Mouse (Mus musculus) 416B (cell line): ENCODE data around the gene Bbs5.
A peak's percentile ranks its signal among the peaks of the same experiment; 100 is the strongest.
"Not testable (repeated sequence)": the region's sequence is repeated elsewhere in the genome, so short reads cannot be mapped to it uniquely, and the experiment has no call there.

Experiments
- DNase-seq: peaks from one replicate; pipeline ENCODE4 v3.0.0; 2011; ENCODE audit warnings: low read depth

The Bbs5 gene

GRCm38 (mm10) chr2:69646726-69647490 lies at the start of gene Bbs5:
Gene Bbs5, plus strand, starts transcription at chr2:69647171.
- DNase-seq: peak; percentile 89

DNA sequence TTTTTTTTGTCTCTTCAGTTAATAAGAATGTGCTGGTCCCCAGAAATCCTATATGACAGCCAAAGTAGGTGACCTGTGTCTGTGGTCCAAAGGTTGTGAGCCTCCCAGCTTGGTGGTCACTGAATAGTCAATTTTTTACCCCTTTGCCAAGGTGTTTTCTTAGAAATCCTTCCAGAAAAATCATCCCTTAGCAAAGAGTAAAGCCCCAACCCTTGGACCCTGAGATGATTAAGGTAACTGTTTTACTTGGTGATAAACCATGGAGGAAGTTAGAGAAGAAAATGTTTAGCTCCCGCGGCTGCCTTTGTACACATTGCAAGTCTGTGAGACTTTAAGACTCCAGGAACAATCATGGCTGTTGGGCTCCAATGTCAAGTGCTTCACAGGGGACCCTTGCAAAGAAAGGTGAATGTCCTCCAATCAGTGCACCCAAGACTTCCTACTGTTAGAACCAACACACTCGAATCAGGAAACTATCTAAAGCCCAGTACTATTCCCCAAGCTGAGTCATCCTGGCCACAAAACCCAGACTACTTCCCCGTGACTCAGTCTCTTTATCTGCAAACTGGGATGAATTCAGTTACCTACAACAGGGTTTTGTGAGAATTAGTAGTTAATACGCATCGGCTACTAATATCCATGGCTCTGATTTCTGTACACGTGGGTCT lies 43.1 kb upstream of the Bbs5 start:
- peak; percentile 24 for DNase-seq

DNA sequence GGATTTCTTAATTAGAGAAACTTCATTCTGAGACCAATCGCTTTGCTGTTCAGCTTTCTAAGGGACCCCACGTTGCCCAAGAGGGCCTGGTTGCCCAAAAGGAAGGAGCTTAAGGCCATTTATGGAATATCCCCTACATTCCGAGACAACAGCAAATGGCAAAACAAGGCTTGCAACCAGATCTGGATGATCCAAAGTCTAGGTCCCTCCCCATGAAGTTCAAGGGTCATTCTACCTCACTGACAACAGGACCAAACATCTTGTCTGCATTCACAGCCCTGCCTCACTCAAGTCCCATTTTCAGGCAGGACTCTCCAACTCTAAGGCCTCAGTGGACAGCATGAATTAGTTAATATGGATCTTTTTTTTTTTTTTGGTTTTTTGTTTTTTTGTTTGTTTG lies 40.4 kb upstream of the Bbs5 start:
- DNase-seq: no peak

DNA sequence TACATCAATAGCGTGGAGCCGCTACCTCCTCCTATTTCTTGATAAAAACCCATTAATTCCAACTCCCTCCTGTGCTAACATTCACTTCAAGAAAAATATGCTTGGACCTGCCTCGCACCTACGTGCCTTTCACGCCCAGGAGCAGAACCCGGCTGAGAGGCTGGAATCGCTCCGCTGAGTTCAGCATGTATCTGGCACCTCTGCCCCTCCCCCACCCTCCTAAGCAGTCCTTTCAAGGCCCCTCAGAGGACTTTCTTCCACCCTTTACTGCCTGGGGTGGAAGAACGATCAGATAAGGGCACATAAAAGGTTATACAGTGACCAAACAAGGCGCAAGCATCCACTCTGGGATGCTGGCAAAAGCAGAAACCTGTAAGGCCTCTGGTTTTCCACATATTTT lies 34.7 kb upstream of the Bbs5 start:
- no peak for DNase-seq

DNA sequence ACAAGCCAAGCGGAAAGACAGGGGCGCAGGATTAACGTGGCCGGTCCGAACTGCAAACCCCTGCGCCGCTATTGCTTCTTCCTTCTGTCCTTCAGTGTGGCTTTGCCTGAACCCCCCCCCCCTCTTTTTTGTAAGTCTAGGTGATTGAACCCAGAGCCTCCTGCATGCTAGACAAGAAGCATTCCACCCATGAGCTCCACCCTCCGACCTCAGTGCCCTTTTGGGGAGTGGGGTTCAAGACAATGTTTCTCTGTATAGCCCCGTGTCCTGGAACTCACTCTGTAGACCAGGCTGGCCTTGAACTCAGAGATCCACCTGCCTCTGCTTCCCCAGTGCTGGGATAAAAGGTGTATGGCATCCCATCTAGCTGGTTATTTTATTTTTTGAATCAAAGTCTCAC lies 34.3 kb upstream of the Bbs5 start:
- no peak for DNase-seq

DNA sequence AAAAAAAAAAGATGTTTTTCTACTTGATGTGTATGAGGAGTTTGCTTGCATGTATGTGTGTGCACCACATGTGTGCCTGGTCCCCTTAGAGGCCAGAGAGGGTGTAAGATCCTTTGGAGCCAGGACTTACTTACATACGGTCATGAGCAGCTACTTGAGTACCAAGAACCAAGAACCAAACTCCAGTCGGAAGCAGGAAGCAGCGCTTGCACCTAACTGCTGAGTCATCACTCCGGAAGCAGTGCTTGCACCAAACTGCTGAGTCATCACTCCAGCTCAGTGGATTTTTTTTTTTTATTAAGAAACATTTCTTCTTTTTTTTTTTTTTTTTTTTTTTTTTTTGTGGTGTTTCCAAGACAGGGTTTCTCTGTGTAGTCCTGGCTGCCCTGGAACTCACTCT lies 33.7 kb upstream of the Bbs5 start:
- DNase-seq: peak; percentile 92

GRCm38 (mm10) chr2:69618336-69618735 lies 28.6 kb upstream of the Bbs5 start:
- no peak for DNase-seq

GRCm38 (mm10) chr2:69619286-69619685 lies 27.7 kb upstream of the Bbs5 start:
- DNase-seq: peak; percentile 36

DNA sequence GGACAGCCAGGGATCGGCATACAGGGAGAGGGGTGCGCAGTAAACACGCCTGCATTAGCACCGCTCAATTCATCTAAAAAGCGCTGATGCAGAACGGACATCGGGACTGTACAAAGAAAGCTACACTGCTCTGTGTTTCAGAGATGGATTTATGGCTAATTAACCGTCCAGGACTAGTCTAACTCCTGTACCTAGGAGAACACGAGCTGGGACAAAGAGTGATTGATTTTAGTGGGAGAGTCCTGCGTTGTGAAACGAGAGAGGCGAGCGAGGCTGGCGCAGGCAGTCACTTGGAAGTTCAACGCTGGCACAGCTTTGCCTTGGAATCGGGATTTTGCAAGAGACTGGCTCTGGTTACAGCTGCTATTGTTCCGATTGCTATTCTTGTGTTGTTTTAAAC lies 17.8 kb upstream of the Bbs5 start:
- DNase-seq: no peak

DNA sequence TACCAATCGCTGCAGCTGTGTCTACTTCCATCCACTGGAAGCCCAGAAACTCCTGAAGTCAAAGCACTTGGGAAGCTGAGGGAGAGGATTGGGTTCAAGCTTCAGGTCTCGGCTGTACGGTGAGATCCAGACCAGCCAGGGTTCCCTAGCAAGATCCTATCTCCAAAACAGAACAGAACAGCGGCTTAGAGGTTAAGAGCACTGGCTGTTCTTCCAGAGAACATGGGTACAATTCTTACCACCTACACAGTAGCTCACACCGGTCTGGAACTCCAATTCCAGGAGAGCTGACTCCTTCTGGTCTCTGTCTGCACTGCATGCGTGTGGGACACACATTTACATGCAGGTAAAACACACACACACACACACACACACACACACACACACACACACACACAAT lies 17.1 kb upstream of the Bbs5 start:
- no peak for DNase-seq

GRCm38 (mm10) chr2:69630792-69631191 lies 16.2 kb upstream of the Bbs5 start:
- no peak for DNase-seq

GRCm38 (mm10) chr2:69631449-69631848 lies 15.5 kb upstream of the Bbs5 start:
- DNase-seq: peak; percentile 29

DNA sequence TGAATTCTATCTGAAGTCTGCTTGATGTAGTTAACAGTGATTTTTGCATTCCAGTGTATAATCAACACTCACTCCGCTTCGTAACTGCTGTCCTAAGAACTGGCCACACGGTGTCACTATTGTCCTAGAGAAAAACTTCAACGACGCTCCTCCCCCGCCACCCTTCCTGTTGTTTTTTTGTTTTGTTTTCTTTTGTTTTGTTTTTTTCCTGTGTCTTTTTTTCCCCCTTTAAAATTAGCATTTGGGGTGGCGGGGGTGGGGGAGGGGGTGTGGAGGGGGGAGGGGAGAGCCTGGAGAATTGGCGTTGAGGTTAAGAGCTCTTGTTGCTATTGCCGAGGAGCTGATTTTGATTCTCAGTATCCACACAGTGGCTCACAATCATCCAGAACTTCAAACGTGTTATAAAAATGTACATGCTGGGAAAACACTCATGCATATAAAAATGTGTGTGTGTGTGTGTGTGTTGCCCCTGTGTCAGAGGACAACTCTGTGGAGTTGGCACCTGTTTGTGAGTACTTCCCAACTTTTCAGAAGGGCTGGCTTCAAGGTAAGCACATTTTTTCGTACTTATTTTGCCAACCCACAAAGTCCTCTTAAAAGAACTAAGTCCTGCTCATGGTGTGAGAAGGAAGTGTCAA lies 11.8 kb upstream of the Bbs5 start:
- DNase-seq: peak; percentile 73

DNA sequence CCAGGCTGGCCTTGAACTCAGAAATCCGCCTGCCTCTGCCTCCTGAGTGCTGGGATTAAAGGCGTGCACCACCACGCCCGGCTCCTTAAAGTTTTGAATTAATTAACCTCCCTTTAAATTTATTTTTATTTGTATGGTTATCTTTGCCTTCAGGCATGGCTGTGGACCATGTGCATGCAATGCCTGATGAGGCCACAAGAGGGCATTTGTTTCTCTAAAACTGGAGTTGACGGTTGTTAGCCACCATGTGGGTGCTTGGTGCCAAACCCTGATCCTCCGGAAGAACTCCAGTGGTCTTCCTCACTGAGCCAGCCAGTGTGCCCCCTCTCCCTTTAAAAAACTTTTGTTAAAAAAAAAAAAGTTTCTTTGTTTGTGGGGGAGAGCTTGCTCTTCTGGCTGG lies 11.2 kb upstream of the Bbs5 start:
- DNase-seq: peak; percentile 74

- not testable (repeated sequence) for DNase-seq
These were observed 9.0 kb upstream of the Bbs5 start for GRCm38 (mm10) chr2:69637989-69638388.

DNA sequence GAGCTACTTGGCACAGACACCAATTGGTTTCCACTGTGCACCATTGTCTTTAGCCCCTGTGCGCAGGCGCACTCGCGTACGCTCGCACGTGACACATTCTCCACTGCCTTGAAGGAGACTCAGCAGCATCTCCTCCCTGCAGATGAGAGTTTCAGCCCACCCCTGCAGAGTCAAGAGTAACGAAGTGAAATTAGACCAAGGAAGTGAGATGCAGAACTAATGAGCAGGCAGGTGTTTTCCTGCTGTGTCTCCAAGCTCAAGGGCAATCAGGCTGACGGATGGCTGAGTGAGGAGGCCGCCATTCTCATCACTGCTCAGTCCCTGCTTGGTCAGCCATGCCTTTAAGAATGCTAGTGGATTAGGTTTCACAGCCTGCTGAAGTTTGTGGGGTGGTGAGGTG lies 6.9 kb upstream of the Bbs5 start:
- no peak for DNase-seq

DNA sequence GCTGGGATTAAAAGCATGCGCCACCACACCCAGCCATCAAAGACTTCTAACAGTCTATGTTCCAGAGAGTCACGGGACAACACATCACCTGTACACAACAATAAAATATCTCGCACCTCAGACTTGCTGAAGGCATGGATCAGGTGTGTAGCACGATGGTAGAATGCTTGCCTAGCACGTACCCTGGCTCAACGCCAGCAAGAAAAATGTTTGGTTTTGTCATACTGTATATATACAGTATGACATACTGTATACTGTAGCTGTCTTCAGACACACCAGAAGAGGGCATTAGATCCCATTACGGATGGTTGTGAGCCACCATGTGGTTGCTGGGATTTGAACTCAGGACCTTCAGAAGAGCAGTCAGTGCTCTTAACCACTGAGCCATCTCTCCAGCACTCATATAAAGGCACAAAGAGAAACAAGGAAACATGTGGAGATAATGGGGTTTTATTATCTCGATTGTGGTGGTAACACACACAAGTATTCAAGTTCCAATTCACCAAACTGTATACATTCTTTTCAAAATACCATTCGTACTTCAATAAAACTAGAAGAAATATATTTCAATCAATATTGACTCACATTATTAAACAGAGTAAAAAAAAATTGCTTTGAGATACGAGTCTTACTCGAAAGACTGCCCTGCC lies 1.9 kb upstream of the Bbs5 start:
- no peak for DNase-seq

DNA sequence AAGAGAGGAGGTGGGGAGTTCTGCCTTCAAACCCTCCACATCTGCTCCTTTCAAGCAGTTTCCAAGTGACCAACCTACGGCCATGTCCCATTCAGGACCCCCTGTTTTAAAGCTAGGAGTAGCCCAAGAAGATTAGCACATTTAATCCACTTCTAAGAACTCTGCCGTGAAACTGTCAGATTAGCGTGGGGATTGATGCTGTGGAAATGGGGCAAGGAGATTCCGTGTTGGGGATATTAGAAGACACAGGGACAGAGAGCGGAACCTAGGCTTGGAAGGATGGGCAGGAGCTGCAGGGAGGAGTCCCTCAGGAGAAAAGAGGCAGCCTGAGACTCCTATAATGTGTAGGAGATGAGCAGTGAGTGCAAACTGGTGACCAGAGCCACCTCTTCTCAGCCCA lies 2.7 kb downstream of the Bbs5 start:
- DNase-seq: no peak

GRCm38 (mm10) chr2:69659326-69659725 lies 12.4 kb downstream of the Bbs5 start:
- DNase-seq: no peak

DNA sequence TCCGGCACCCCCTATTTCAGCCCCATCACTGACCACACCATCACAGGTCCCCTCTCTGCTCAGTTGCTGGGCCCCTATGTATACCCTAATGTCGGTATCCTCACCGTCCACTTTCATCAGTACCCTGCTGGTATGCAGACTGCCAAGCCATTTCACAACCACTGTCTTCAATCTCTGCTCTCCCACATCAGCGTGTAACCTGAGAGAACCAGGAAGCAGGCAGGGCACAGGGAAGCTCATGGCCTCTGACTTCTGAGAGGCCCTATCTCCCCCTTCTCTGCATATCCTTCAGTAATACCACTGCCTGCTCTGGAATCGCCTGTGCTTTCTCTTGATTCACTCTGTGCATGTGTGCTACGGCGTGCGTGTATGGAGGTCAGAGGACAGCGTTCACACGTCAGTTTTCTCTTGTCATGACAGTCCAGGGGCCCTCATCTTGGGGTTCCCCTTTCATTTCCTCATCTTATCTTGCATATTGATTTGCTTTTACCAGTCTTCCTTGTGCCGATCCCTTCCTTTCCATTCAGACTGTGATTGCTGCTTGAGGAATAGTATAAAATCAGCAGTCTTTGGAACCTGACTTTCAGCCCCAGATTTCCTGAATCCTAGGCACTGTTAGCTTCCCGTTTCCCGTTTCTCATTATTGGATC lies 17.0 kb downstream of the Bbs5 start:
- peak; percentile 29 for DNase-seq

DNA sequence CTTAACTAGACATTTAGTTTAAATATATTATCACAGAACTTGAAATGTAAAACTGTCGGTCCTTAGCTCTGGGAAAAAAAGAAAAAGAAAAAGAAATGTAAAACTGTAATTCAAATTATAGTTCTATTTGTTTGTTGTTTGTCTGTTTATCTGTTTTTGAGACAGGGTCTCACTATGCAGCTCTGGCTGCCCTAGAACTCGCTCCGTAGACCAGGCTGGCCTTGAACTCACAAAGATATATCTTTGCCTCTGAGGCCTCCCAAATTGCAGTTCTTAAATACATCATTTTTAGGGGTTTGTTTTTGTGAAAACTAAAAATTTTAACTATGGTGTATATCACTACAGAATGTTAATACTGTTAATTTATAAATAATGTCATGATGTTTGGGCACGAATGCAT lies 20.7 kb downstream of the Bbs5 start:
- no peak for DNase-seq

- no peak for DNase-seq
These were observed 21.4 kb downstream of the Bbs5 start for GRCm38 (mm10) chr2:69668414-69668813.
